Mouse (Mus musculus) liver, embryonic 14.5 days (tissue): ENCODE results near the gene Fam173a. TPM values are rescaled to one million over a fixed set of nuclear protein-coding genes. Genes with fewer than 3 reads are reported as not detected.
"Not testable (repeated sequence)": the region's sequence is repeated elsewhere in the genome, so short reads cannot be mapped to it uniquely, and the experiment has no call there.

Experiments used
- ATAC-seq: fragments of 200-750 bp; cut with Nextera tagmentation; 2 replicates; pipeline ENCODE4 v1.8.0; 2017; ENCODE audit warnings: moderate number of reproducible peaks, mild to moderate bottlenecking, moderate library complexity; ENCODE audit not compliant: insufficient read depth
- DNase-seq, 3 experiments: peaks; one replicate each; pipeline ENCODE4 v3.0.0-alpha.2; 2012 to 2013; ENCODE audit warnings: low read depth in 3 of 3, low spot score in 3 of 3
- H3K27ac ChIP-seq: fragments of 300-500 bp; sonication (generic); 2 replicates; pipeline ENCODE4 v1.5.1; 2014; ENCODE audit warnings: moderate library complexity, mild to moderate bottlenecking, control low read depth, inconsistent platforms
- H3K27me3 ChIP-seq: fragments of 300-500 bp; sonication (generic); 2 replicates; pipeline ENCODE4 v1.6.1; 2014; ENCODE audit warnings: mild to moderate bottlenecking, low read length, moderate library complexity; ENCODE audit not compliant: control insufficient read depth, insufficient read depth
- H3K36me3 ChIP-seq: fragments of 300-500 bp; sonication (generic); replicated peaks from 2 replicates; pipeline ENCODE4 v1.6.1; 2014; ENCODE audit warnings: low read depth; ENCODE audit not compliant: control insufficient read depth, insufficient read depth
- H3K4me1 ChIP-seq, 2 experiments: fragments of 200-500 bp in 1 of 2; fragments of 300-500 bp in 1 of 2; sonication (generic) in 1 of 2; replicated peaks; 2 replicates each; pipeline ENCODE4 v1.6.1; 2012 to 2014; ENCODE audit warnings: antibody characterized with exemption in 1 of 2, inconsistent platforms in 1 of 2, low read length in 1 of 2; ENCODE audit not compliant: control insufficient read depth in 2 of 2, insufficient read depth in 2 of 2
- H3K4me2 ChIP-seq: fragments of 300-500 bp; sonication (generic); 2 replicates; pipeline ENCODE4 v1.6.1; 2014; ENCODE audit warnings: low read depth, mild to moderate bottlenecking, control low read depth, moderate library complexity
- H3K4me3 ChIP-seq, 2 experiments: fragments of 200-500 bp in 1 of 2; fragments of 300-500 bp in 1 of 2; sonication (generic) in 1 of 2; 2 replicates each; pipeline ENCODE4 v1.5.1; 2012 to 2014; ENCODE audit warnings: low read depth in 2 of 2, low read length in 2 of 2, mild to moderate bottlenecking in 2 of 2, control low read depth in 1 of 2, inconsistent platforms in 1 of 2, moderate library complexity in 1 of 2; ENCODE audit not compliant: insufficient read depth in 1 of 2
- H3K9ac ChIP-seq: fragments of 300-500 bp; sonication (generic); replicated peaks from 2 replicates; pipeline ENCODE4 v1.6.1; 2014; ENCODE audit warnings: mild to moderate bottlenecking, control low read depth, moderate library complexity
- H3K9me3 ChIP-seq: fragments of 300-500 bp; sonication (generic); 2 replicates; pipeline ENCODE4 v1.6.1; 2016; ENCODE audit warnings: low read length, mixed read lengths; ENCODE audit not compliant: control insufficient read depth
- CTCF ChIP-seq: IDR thresholded peaks from 2 replicates; pipeline ENCODE4 v1.5.1; 2016; ENCODE audit warnings: antibody characterized with exemption, low read depth, control low read depth
- EP300 ChIP-seq: IDR thresholded peaks from 2 replicates; pipeline ENCODE4 v1.6.1; 2016; ENCODE audit warnings: antibody characterized with exemption, low read depth
- WGBS: fragments of 180-500 bp; shearing (Covaris S2); extraction: QIAGEN DNeasy Blood & Tissue Kit; methylation state at CpG from one replicate; pipeline ENCODE4 v1.1.7; 2014; ENCODE audit not compliant: insufficient replicate concordance; 5-methylcytosine and 5-hydroxymethylcytosine counted together
- polyA plus RNA-seq, 2 experiments: library from polyadenylated mRNA; depleted of rRNA in 1 of 2; stranded (reverse) in 1 of 2; unstranded in 1 of 2; fragments of >200 nt; fragmentation: Nextera tagmentation in 1 of 2; extraction: Ambion mirVana in 1 of 2; gene quantifications; 2 replicates each; pipeline versions ENCODE4 v1.2.1 to v1.2.3; 2012 to 2014

The Fam173a gene
- polyA plus RNA-seq, 2 experiments, result 46.6 to 57.2 TPM

DNA sequence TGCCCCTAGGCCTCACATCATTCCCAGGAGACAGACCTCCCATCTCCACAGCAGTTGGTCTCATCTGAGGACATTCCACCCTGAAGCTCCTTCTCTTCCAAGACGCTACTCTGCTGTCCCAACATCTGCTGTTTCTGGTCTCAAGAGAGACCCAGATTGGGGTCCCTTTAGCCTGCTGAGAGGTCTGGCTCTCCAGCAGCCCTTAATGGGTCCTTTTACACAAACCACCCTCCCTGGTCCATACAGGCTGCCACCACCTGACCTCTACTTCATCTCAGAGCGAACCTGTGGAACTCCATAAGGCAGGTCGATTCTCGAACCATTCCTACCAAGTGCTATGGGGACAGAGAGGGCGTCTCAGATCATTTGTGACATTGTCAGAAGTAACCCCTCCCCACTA is 15.3 kb upstream of the Fam173a start:
- DNase-seq (no peak), ATAC-seq (no peak)
- Histone ChIP-seq H3K27me3 (peaks cover 43% of the 10 kb centered on the region), H3K4me1 (no peaks in the 10 kb centered on the region), H3K9me3 (no peaks in the 10 kb centered on the region), H3K4me2 (no peak overlapping the region), H3K9ac (no peak overlapping the region), H3K27ac (no peak overlapping the region), H3K36me3 (no peaks in the 10 kb centered on the region), H3K4me3 (no peak overlapping the region)
- 29% methylated on average over 5 of the region's 5 CpGs for WGBS
- TF ChIP-seq EP300 (no peak), CTCF (no peak)

DNA sequence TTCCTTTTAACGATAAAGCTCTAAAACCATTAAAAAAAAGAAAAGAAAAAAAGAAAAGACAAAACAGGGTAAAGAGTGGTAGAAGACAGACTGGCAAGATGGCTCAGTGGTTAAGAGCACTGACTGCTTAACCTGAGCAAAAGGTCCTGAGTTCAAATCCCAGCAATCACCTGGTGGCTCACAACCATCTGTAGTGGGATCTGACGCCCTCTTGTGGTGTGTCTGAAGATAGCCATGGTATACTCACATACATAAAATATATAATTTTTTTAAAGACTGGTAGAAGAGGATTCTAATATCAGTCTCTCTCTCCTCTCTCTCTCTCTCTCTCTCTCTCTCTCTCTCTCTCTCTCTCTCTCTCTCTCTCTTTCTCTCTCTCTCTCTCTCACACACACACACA is 14.8 kb upstream of the Fam173a start:
- TF ChIP-seq CTCF, result peak; percentile 21; the same call in 1 of the 2 replicates

GRCm38 (mm10) chr17:25806507-25806906 is 13.8 kb upstream of the Fam173a start:
- Histone ChIP-seq H3K36me3 (no peaks in the 10 kb centered on the region), H3K9me3 (no peaks in the 10 kb centered on the region), H3K4me1 (no peaks in the 10 kb centered on the region), H3K4me2 (no peak overlapping the region), H3K4me3 (no peak overlapping the region), H3K9ac (no peak overlapping the region), H3K27ac (no peak overlapping the region), H3K27me3 (peaks cover 32% of the 10 kb centered on the region)
- no peak for TF ChIP-seq CTCF
- TF ChIP-seq EP300, result no peak
- ATAC-seq (no peak), DNase-seq (no peak)
- 72% methylated on average over 4 of the region's 4 CpGs for WGBS

More for the DNA sequence above, 14.8 kb upstream of the Fam173a start:
- not testable (repeated sequence) for H3K9me3 ChIP-seq, H3K4me2 ChIP-seq, H3K36me3 ChIP-seq, H3K27ac ChIP-seq, ATAC-seq, H3K9ac ChIP-seq, H3K4me3 ChIP-seq, H3K4me1 ChIP-seq, DNase-seq
- peaks cover 40% of the 10 kb centered on the region for H3K27me3 ChIP-seq
- 29% methylated on average over 2 of the region's 2 CpGs for WGBS

GRCm38 (mm10) chr17:25802825-25803517 is 10.3 kb upstream of the Fam173a start:
- H3K4me1 ChIP-seq, result no peaks in the 10 kb centered on the region
- H3K4me3 ChIP-seq, result no peak overlapping the region
- H3K9me3 ChIP-seq, result no peaks in the 10 kb centered on the region
- H3K4me2 ChIP-seq, result no peak overlapping the region
- no peak overlapping the region for H3K27ac ChIP-seq
- DNase-seq (no peak), ATAC-seq (no peak)
- H3K27me3 ChIP-seq, result peaks cover 2% of the 10 kb centered on the region
- TF ChIP-seq EP300 (no peak), CTCF (no peak)
- 10% methylated on average over 10 of the region's 10 CpGs for WGBS
- H3K36me3 ChIP-seq, result no peaks in the 10 kb centered on the region
- no peak overlapping the region for H3K9ac ChIP-seq

DNA sequence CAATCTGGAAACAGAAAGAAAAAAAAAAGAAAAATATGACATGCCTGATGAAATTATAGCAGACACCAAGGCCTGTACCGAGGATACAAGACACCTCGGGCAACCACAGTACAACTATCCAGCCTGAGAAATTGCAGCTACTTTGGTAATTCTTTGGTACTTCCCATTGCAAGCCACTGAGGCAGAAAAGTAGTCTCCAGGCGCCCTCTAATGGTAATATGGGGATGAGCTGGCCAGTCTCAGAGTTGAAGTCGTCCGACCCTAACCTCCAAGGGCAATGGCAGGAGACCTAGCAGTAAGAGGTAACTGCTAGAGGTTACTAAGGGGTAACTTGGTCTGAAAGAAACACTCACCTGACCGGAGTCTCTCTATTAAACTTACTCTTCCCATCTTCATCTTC is 8.3 kb upstream of the Fam173a start:
- ATAC-seq, result no peak
- DNase-seq, result peak in 1 of 3 experiments; percentile 58

More for the DNA sequence above, 8.3 kb upstream of the Fam173a start:
- Histone ChIP-seq H3K36me3 (no peaks in the 10 kb centered on the region), H3K4me1 (peaks cover 4 to 8% of the 10 kb centered on the region in 2 experiments), H3K27ac (no peak overlapping the region), H3K4me3 (no peak overlapping the region), H3K9ac (no peak overlapping the region), H3K27me3 (no peaks in the 10 kb centered on the region; the same call in 1 of the 2 replicates), H3K4me2 (no peak overlapping the region), H3K9me3 (no peaks in the 10 kb centered on the region)
- whole genome bisulfite sequencing, result 5% methylated on average over 6 of the region's 6 CpGs
- TF ChIP-seq EP300, result no peak
- TF ChIP-seq CTCF, result peak; percentile 86
